Mouse (Mus musculus): ENCODE data around the gene 2700049A03Rik. TPM values are rescaled to one million over a fixed set of nuclear protein-coding genes. Genes with fewer than 3 reads are reported as not detected.

2700049A03Rik gene
- polyA plus RNA-seq, 1 experiment from 2014 or later = 18.0 TPM

DNA sequence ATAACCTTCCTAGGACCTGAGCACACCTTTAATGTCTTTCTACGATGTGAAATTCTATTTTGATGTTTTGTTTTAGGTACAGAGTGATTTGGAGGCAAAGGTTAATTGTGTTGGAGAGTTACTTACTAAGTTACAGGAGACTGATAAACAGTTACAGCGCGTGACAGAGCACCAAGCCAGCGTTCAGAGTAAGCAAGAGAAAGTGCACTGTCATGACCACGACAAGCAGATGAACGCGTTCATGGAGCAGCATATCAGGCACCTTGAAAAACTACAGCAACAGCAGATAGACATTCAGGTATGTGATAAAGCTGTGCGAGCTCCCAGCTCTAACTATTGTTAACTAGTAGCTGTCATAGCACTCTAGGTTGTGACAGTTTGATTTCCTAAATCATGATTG is 13.5 kb downstream of the 2700049A03Rik start:
- Histone ChIP-seq H3K4me1 (ENCODE audit: control insufficient read depth, insufficient read depth, low read length) (no peaks in the 10 kb centered on the region), H3K9me3 (ENCODE audit: control insufficient read depth, low read length) (no peaks in the 10 kb centered on the region), H3K27ac (replicated peaks; ENCODE audit: low read depth, low read length) (no peak overlapping the region), H3K9ac (replicated peaks; ENCODE audit: low read length) (no peak overlapping the region), H3K4me2 (ENCODE audit: low read length) (no peak overlapping the region), H3K4me3 (replicated peaks; ENCODE audit: low read depth, low read length) (no peak overlapping the region), H3K27me3 (ENCODE audit: control insufficient read depth, insufficient read depth, low read length) (no peaks in the 10 kb centered on the region), H3K36me3 (ENCODE audit: control insufficient read depth, insufficient read depth, low read length) (peaks cover 75% of the 10 kb centered on the region)
- no peak for DNase-seq
- 95% methylated on average over 8 of the region's 8 CpGs for WGBS
- ATAC-seq (ENCODE audit: low FRiP score, low TSS enrichment) = no peak

DNA sequence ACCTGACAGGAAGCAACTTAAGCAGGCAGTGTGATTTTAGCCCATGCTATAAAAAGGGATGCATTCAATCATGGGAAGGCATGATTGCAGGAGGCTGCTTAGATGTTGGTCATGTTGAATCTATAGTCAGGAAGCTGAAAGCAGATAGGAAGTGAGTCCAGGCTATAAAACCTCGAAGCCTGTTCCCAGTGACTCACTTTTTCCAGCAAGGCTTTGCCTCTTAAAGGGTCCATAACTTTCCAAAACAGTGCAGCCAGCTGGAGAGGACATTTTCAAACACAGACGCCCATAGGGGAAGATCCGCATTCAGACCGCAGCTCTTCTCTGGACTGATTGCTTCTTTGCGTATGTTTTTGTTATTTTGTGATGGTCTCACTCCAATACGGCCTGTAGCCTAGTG is 18.3 kb downstream of the 2700049A03Rik start:
- peaks cover 75% of the 10 kb centered on the region for H3K36me3 ChIP-seq (ENCODE audit: control insufficient read depth, insufficient read depth, low read length)

DNA sequence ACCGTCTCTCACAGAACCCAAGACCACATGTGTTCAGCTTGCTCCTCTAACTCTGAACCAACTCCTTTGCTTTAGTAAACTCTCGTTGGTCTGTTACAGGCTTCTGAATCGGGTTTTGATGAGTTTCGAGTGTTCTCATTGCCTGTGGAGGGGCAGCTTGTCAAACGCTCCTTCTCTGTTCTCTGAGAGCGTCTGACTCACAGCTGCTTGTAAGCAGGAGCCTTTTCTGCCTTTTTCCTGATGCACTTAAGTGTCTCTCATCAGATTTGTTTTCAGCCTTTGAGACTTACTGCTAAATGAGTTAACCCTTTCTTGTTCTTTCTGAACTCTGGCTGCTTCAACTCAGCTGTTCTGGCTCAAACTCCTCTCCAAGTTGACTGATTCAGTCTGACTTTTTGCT is 21.3 kb downstream of the 2700049A03Rik start:
- peaks cover 79% of the 10 kb centered on the region for H3K36me3 ChIP-seq (ENCODE audit: control insufficient read depth, insufficient read depth, low read length)
- H3K27ac ChIP-seq (replicated peaks; ENCODE audit: low read depth, low read length) = no peak overlapping the region
- H3K4me2 ChIP-seq (ENCODE audit: low read length) = no peak overlapping the region
- DNase-seq = no peak
- H3K9ac ChIP-seq (replicated peaks; ENCODE audit: low read length) = no peak overlapping the region
- H3K4me3 ChIP-seq (replicated peaks; ENCODE audit: low read depth, low read length) = no peak overlapping the region
- H3K4me1 ChIP-seq (ENCODE audit: control insufficient read depth, insufficient read depth, low read length) = no peaks in the 10 kb centered on the region
- H3K27me3 ChIP-seq (ENCODE audit: control insufficient read depth, insufficient read depth, low read length) = no peaks in the 10 kb centered on the region
- no peak for ATAC-seq (ENCODE audit: low FRiP score, low TSS enrichment)
- WGBS = 94% methylated on average over 6 of the region's 6 CpGs
- no peaks in the 10 kb centered on the region for H3K9me3 ChIP-seq (ENCODE audit: control insufficient read depth, low read length)

More for the DNA sequence above, 18.3 kb downstream of the 2700049A03Rik start:
- Histone ChIP-seq H3K4me3 (replicated peaks; ENCODE audit: low read depth, low read length) (no peak overlapping the region), H3K9ac (replicated peaks; ENCODE audit: low read length) (no peak overlapping the region), H3K9me3 (ENCODE audit: control insufficient read depth, low read length) (no peaks in the 10 kb centered on the region), H3K27me3 (ENCODE audit: control insufficient read depth, insufficient read depth, low read length) (no peaks in the 10 kb centered on the region), H3K4me1 (ENCODE audit: control insufficient read depth, insufficient read depth, low read length) (no peaks in the 10 kb centered on the region), H3K4me2 (ENCODE audit: low read length) (no peak overlapping the region), H3K27ac (replicated peaks; ENCODE audit: low read depth, low read length) (no peak overlapping the region)
- ATAC-seq (ENCODE audit: low FRiP score, low TSS enrichment) (no peak), DNase-seq (no peak)
- WGBS = 97% methylated on average over 6 of the region's 6 CpGs

DNA sequence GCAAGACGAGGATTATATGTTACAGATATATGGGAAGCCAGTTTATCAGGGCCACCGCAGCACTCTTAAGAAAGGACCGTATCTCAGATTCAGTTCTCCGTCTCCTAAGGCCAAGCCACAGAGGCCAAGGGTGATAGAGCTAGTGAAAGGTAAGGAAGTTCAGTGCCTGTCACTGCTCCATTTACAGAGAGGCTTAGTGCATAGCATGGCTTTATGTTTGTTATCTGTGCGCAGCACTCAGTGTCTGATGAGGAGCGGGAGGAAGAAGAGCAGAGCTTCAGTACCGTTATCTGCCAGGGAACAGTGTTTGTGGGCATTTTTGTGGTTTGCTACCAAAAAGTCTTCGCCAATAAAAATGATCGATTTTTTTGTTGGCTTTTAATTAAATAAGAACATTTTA is 27.8 kb downstream of the 2700049A03Rik start:
- no peaks in the 10 kb centered on the region for H3K4me1 ChIP-seq (ENCODE audit: control insufficient read depth, insufficient read depth, low read length)
- no peaks in the 10 kb centered on the region for H3K27me3 ChIP-seq (ENCODE audit: control insufficient read depth, insufficient read depth, low read length)
- no peaks in the 10 kb centered on the region for H3K9me3 ChIP-seq (ENCODE audit: control insufficient read depth, low read length)
- H3K4me3 ChIP-seq (replicated peaks; ENCODE audit: low read depth, low read length) = no peak overlapping the region
- H3K27ac ChIP-seq (replicated peaks; ENCODE audit: low read depth, low read length) = no peak overlapping the region
- H3K4me2 ChIP-seq (ENCODE audit: low read length) = no peak overlapping the region
- H3K9ac ChIP-seq (replicated peaks; ENCODE audit: low read length) = no peak overlapping the region
- ATAC-seq (ENCODE audit: low FRiP score, low TSS enrichment) (no peak), DNase-seq (no peak)
- WGBS = 96% methylated on average over 9 of the region's 9 CpGs
- H3K36me3 ChIP-seq (ENCODE audit: control insufficient read depth, insufficient read depth, low read length) = peaks cover 73% of the 10 kb centered on the region

DNA sequence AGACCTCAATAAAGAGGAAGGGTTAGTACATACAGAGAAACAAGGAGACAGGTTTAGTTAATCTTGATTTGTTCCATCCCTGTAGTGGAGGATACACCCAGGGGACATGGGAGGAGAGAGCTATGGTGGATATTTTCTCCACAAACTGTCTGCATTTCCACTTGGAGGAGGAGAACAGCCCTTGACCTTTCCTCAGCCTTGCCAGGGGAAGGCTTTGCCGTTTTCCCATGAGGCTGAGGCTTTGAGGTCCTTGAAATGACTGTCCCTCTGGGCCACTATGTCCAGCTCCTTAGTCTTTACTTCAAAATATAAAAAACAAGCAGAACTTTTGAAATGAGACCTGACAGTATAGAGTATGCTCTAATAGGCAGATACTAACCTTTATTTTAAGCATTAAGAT is 33.3 kb downstream of the 2700049A03Rik start:
- Histone ChIP-seq H3K4me1 (ENCODE audit: control insufficient read depth, insufficient read depth, low read length) (no peaks in the 10 kb centered on the region), H3K4me3 (replicated peaks; ENCODE audit: low read depth, low read length) (no peak overlapping the region), H3K9ac (replicated peaks; ENCODE audit: low read length) (no peak overlapping the region), H3K27me3 (ENCODE audit: control insufficient read depth, insufficient read depth, low read length) (no peaks in the 10 kb centered on the region), H3K27ac (replicated peaks; ENCODE audit: low read depth, low read length) (no peak overlapping the region), H3K9me3 (ENCODE audit: control insufficient read depth, low read length) (no peaks in the 10 kb centered on the region), H3K36me3 (ENCODE audit: control insufficient read depth, insufficient read depth, low read length) (peaks cover 65% of the 10 kb centered on the region), H3K4me2 (ENCODE audit: low read length) (no peak overlapping the region)
- ATAC-seq (ENCODE audit: low FRiP score, low TSS enrichment) (no peak), DNase-seq (no peak)
- 97% methylated on average over 1 of the region's 1 CpGs for WGBS

DNA sequence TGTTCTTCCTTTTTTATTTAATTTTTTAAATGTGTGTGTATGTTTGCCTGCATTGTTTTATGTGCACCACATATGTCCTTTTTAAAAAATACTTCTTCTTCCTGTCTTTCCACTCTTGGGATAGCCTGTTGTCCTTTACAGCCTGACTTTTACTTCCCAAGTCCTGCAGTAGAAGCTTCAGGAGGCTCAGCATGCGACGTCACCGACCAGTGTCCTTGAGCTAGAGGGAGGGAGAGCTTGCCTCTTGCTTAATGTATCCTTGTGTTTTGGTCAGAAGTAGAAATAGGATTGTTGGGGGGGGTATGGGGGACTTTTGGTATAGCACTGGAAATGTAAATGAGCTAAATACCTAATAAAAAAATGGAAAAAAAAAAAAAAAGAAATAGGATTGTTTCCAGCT is 47.1 kb downstream of the 2700049A03Rik start:
- Histone ChIP-seq H3K27me3 (ENCODE audit: control insufficient read depth, insufficient read depth, low read length) (no peaks in the 10 kb centered on the region), H3K9me3 (ENCODE audit: control insufficient read depth, low read length) (no peaks in the 10 kb centered on the region), H3K4me1 (ENCODE audit: control insufficient read depth, insufficient read depth, low read length) (no peaks in the 10 kb centered on the region), H3K9ac (replicated peaks; ENCODE audit: low read length) (no peak overlapping the region), H3K36me3 (ENCODE audit: control insufficient read depth, insufficient read depth, low read length) (peaks cover 47% of the 10 kb centered on the region), H3K27ac (replicated peaks; ENCODE audit: low read depth, low read length) (no peak overlapping the region), H3K4me2 (ENCODE audit: low read length) (no peak overlapping the region), H3K4me3 (replicated peaks; ENCODE audit: low read depth, low read length) (no peak overlapping the region)
- 95% methylated on average over 3 of the region's 3 CpGs for WGBS
- DNase-seq (no peak), ATAC-seq (ENCODE audit: low FRiP score, low TSS enrichment) (no peak)

DNA sequence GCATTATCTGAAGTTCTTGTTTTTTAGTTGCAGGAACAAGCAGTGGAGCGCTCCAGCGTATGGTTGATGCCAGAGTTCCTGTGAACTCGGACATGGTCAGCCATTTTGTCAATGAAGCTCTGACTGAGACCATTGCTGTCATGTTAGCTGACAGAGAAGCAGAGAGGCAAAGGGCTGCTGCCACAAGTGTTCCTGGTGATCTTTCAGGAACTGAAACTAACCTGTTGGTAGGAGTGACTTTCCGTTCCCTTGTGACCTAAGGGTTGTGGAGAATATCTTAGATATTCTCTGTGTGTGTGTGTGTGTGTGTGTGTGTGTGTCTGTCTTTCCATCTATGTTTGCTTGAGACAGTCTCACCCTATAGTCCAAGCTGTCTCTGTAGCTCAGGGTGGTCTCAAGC is 47.7 kb downstream of the 2700049A03Rik start:
- Histone ChIP-seq H3K9me3 (ENCODE audit: control insufficient read depth, low read length) (no peaks in the 10 kb centered on the region), H3K36me3 (ENCODE audit: control insufficient read depth, insufficient read depth, low read length) (peaks cover 46% of the 10 kb centered on the region), H3K4me2 (ENCODE audit: low read length) (no peak overlapping the region), H3K4me1 (ENCODE audit: control insufficient read depth, insufficient read depth, low read length) (no peaks in the 10 kb centered on the region), H3K9ac (replicated peaks; ENCODE audit: low read length) (no peak overlapping the region), H3K4me3 (replicated peaks; ENCODE audit: low read depth, low read length) (no peak overlapping the region), H3K27ac (replicated peaks; ENCODE audit: low read depth, low read length) (no peak overlapping the region), H3K27me3 (ENCODE audit: control insufficient read depth, insufficient read depth, low read length) (no peaks in the 10 kb centered on the region)
- no peak for DNase-seq
- no peak for ATAC-seq (ENCODE audit: low FRiP score, low TSS enrichment)
- 99% methylated on average over 4 of the region's 4 CpGs for WGBS

DNA sequence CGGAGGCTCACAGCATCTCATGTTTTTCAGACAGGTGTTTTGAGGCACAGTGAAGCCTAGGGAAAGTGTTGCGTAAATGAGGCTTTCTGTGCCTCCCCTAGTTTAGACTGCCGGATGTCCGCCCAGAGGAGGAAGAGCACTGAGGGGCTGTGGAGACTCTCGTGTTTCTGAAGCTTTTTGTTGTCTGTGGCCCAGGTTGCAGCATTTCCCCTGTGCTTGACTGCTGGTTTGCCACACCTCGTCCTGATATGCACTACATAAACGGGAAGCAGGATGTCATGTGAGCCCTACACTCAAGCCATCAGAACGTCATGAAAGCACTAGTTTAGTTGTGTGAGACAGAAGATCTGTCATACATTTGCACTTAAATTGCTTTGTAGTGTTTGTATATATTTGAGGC is 56.1 kb downstream of the 2700049A03Rik start:
- Histone ChIP-seq H3K9ac (replicated peaks; ENCODE audit: low read length) (no peak overlapping the region), H3K27ac (replicated peaks; ENCODE audit: low read depth, low read length) (no peak overlapping the region), H3K4me1 (ENCODE audit: control insufficient read depth, insufficient read depth, low read length) (no peaks in the 10 kb centered on the region), H3K36me3 (ENCODE audit: control insufficient read depth, insufficient read depth, low read length) (peaks cover 70% of the 10 kb centered on the region), H3K9me3 (ENCODE audit: control insufficient read depth, low read length) (no peaks in the 10 kb centered on the region), H3K4me2 (ENCODE audit: low read length) (no peak overlapping the region), H3K4me3 (replicated peaks; ENCODE audit: low read depth, low read length) (no peak overlapping the region), H3K27me3 (ENCODE audit: control insufficient read depth, insufficient read depth, low read length) (no peaks in the 10 kb centered on the region)
- 86% methylated on average over 8 of the region's 8 CpGs for WGBS
- ATAC-seq (ENCODE audit: low FRiP score, low TSS enrichment) = no peak
- DNase-seq = no peak

DNA sequence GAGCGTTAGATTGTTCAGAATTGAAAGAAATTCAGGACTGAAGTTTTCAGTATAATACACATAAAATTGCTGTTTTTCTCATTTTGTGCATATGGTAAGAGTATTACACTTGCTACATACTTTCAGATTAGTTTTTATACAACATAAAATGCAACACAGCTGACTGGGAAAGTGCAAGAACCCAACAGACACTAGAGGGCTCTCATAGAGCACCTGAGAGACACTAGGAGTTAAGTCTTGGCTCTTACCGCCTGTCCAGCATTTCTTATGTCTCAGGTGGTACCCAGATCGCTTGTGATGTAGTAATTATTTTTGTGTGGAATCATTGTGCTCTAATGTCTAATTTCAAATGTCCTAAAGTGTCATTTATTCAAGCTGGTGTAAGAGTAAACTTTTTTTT is 61.0 kb downstream of the 2700049A03Rik start:
- DNase-seq (peak; percentile 79), ATAC-seq (ENCODE audit: low FRiP score, low TSS enrichment) (no peak)
- peaks cover 42% of the 10 kb centered on the region for H3K36me3 ChIP-seq (ENCODE audit: control insufficient read depth, insufficient read depth, low read length)
- no peak overlapping the region for H3K4me2 ChIP-seq (ENCODE audit: low read length)
- WGBS = 64% methylated on average over 3 of the region's 3 CpGs
- no peak overlapping the region for H3K9ac ChIP-seq (replicated peaks; ENCODE audit: low read length)
- no peaks in the 10 kb centered on the region for H3K9me3 ChIP-seq (ENCODE audit: control insufficient read depth, low read length)
- no peak overlapping the region for H3K27ac ChIP-seq (replicated peaks; ENCODE audit: low read depth, low read length)
- H3K4me1 ChIP-seq (ENCODE audit: control insufficient read depth, insufficient read depth, low read length) = no peaks in the 10 kb centered on the region
- no peak overlapping the region for H3K4me3 ChIP-seq (replicated peaks; ENCODE audit: low read depth, low read length)
- no peaks in the 10 kb centered on the region for H3K27me3 ChIP-seq (ENCODE audit: control insufficient read depth, insufficient read depth, low read length)
